Mouse (Mus musculus): ENCODE measurements around the gene Adra2b.

Gene Adra2b

GRCm38 (mm10) chr2:127362459-127363281 is at the start of gene Adra2b:
Gene Adra2b, plus strand, starts transcription at chr2:127363208.
- DNase-seq = peak; percentile 89

- DNase-seq = no peak
Measured at GRCm38 (mm10) chr2:127313878-127314277, 49.1 kb upstream of the Adra2b start.

- no peak for DNase-seq
Measured at GRCm38 (mm10) chr2:127314467-127315154, 48.4 kb upstream of the Adra2b start.

- DNase-seq = no peak
Measured at GRCm38 (mm10) chr2:127315155-127315470, 47.9 kb upstream of the Adra2b start.

- no peak for DNase-seq
Measured at GRCm38 (mm10) chr2:127316431-127316830, 46.6 kb upstream of the Adra2b start.

- no peak for DNase-seq
Measured at GRCm38 (mm10) chr2:127318136-127318535, 44.9 kb upstream of the Adra2b start.

- no peak for DNase-seq
Measured at GRCm38 (mm10) chr2:127319071-127319470, 43.9 kb upstream of the Adra2b start.

GRCm38 (mm10) chr2:127322671-127323285 is 40.2 kb upstream of the Adra2b start:
- DNase-seq = no peak

GRCm38 (mm10) chr2:127323667-127324066 is 39.3 kb upstream of the Adra2b start:
- DNase-seq = no peak

- DNase-seq = no peak
Measured at GRCm38 (mm10) chr2:127324456-127324855, 38.6 kb upstream of the Adra2b start.

GRCm38 (mm10) chr2:127328090-127328851 is 34.7 kb upstream of the Adra2b start:
- DNase-seq = no peak

GRCm38 (mm10) chr2:127332807-127333570 is 30.0 kb upstream of the Adra2b start:
- DNase-seq = no peak

- DNase-seq = no peak
Measured at GRCm38 (mm10) chr2:127333945-127334603, 28.9 kb upstream of the Adra2b start.

- no peak for DNase-seq
Measured at GRCm38 (mm10) chr2:127335078-127335541, 27.9 kb upstream of the Adra2b start.

GRCm38 (mm10) chr2:127335767-127336496 is 27.1 kb upstream of the Adra2b start, which contains the start of gene Dusp2:
Gene Dusp2, plus strand, starts transcription at chr2:127336159.
- peak; percentile 81 for DNase-seq

GRCm38 (mm10) chr2:127336497-127336832 is 26.5 kb upstream of the Adra2b start:
- DNase-seq = no peak

GRCm38 (mm10) chr2:127336885-127337284 is 26.1 kb upstream of the Adra2b start:
- DNase-seq = no peak

GRCm38 (mm10) chr2:127337531-127337930 is 25.5 kb upstream of the Adra2b start:
- DNase-seq = no peak

GRCm38 (mm10) chr2:127338012-127338411 is 25.0 kb upstream of the Adra2b start:
- no peak for DNase-seq

- no peak for DNase-seq
Measured at GRCm38 (mm10) chr2:127338416-127338815, 24.6 kb upstream of the Adra2b start, which contains the start of gene Astl. Gene Astl, plus strand, starts transcription at chr2:127338639.

- no peak for DNase-seq
Measured at GRCm38 (mm10) chr2:127338833-127339232, 24.2 kb upstream of the Adra2b start.

All from kidney, adult 11 months (tissue).